Mouse (Mus musculus) limb, embryonic 14.5 days (tissue): ENCODE measurements at regions not wholly inside any gene's neighbourhood (a gene's known extent, or its start where the extent isn't known, plus 50 kb on each side); places are given as distances from the start of the nearest gene placed in this dataset.

Experiments
- ATAC-seq: fragments of 200-750 bp; cut with Nextera tagmentation; 2 replicates; pipeline ENCODE4 v1.8.0; 2017; ENCODE audit warnings: low read depth, moderate number of reproducible peaks, moderate TSS enrichment; ENCODE audit not compliant: low FRiP score
- DNase-seq: peaks from one replicate; pipeline ENCODE4 v3.0.0-alpha.2; 2015; ENCODE audit warnings: low spot score
- H3K27ac ChIP-seq: fragments of 300-500 bp; sonication (generic); replicated peaks from 2 replicates; pipeline ENCODE4 v1.5.1; 2014; ENCODE audit warnings: low read depth, mild to moderate bottlenecking, low read length, moderate library complexity, mixed read lengths
- H3K27me3 ChIP-seq: fragments of 300-500 bp; sonication (generic); 2 replicates; pipeline ENCODE4 v1.6.1; 2014; ENCODE audit warnings: low read length, mixed read lengths; ENCODE audit not compliant: control insufficient read depth, insufficient read depth
- H3K36me3 ChIP-seq: fragments of 300-500 bp; sonication (generic); 2 replicates; pipeline ENCODE4 v1.6.1; 2014; ENCODE audit warnings: mild to moderate bottlenecking, low read length, moderate library complexity, mixed read lengths; ENCODE audit not compliant: control insufficient read depth, insufficient read depth
- H3K4me1 ChIP-seq: fragments of 300-500 bp; sonication (generic); 2 replicates; pipeline ENCODE4 v1.6.1; 2014; ENCODE audit warnings: antibody characterized with exemption, low read length, mixed read lengths; ENCODE audit not compliant: control insufficient read depth, insufficient read depth
- H3K4me2 ChIP-seq: fragments of 300-500 bp; sonication (generic); replicated peaks from 2 replicates; pipeline ENCODE4 v1.6.1; 2014; ENCODE audit warnings: low read depth, mild to moderate bottlenecking, low read length, moderate library complexity; ENCODE audit not compliant: severe bottlenecking
- H3K4me3 ChIP-seq: fragments of 300-500 bp; sonication (generic); replicated peaks from 2 replicates; pipeline ENCODE4 v1.5.1; 2014; ENCODE audit warnings: low read length
- H3K9ac ChIP-seq: fragments of 300-500 bp; sonication (generic); 2 replicates; pipeline ENCODE4 v1.6.1; 2014; ENCODE audit warnings: mild to moderate bottlenecking, low read depth, low read length, moderate library complexity; ENCODE audit not compliant: severe bottlenecking
- H3K9me3 ChIP-seq: fragments of 300-500 bp; sonication (generic); 2 replicates; pipeline ENCODE4 v1.6.1; 2016; ENCODE audit warnings: low read length; ENCODE audit not compliant: control insufficient read depth
- POLR2A ChIP-seq: fragments of 200-500 bp; IDR thresholded peaks from 2 replicates; pipeline ENCODE4 v1.8.0; 2012; ENCODE audit warnings: inconsistent platforms, mild to moderate bottlenecking, moderate library complexity, borderline replicate concordance; ENCODE audit not compliant: insufficient read depth, insufficient read length; ENCODE audit errors: extremely low read depth
- WGBS: fragments of 180-500 bp; shearing (Covaris S2); extraction: QIAGEN DNeasy Blood & Tissue Kit; methylation state at CpG from one replicate; pipeline ENCODE4 v1.1.7; 2014; 5-methylcytosine and 5-hydroxymethylcytosine counted together

GRCm38 (mm10) chr3:117927527-117927926 lies 58.8 kb upstream of the Snx7 start:
- no peak for DNase-seq
- Histone ChIP-seq H3K4me1 (no peaks in the 10 kb centered on the region), H3K27ac (no peak overlapping the region), H3K27me3 (no peaks in the 10 kb centered on the region), H3K9me3 (no peaks in the 10 kb centered on the region), H3K4me2 (no peak overlapping the region), H3K4me3 (no peak overlapping the region), H3K9ac (no peak overlapping the region), H3K36me3 (no peaks in the 10 kb centered on the region)
- no peak for ATAC-seq
- 90% methylated on average over 1 of the region's 1 CpGs for WGBS
- no peak for TF ChIP-seq POLR2A
